Mouse (Mus musculus) frontal cortex, postnatal 14 days (tissue): ENCODE measurements around the gene Cwc25.
A peak's percentile ranks its signal among the peaks of the same experiment; 100 is the strongest.

Source experiments
- DNase-seq, 2 experiments: peaks; one replicate each; pipeline ENCODE4 v3.0.0; 2022; ENCODE audit warnings: low spot score in 2 of 2

Gene Cwc25

GRCm38 (mm10) chr11:97700003-97700745 is 66.2 kb downstream of the Cwc25 start, which contains the start of gene Pcgf2:
Gene Pcgf2 (minus strand): TSS chr11:97700497.
- peak; percentile 61 to 67 for DNase-seq

GRCm38 (mm10) chr11:97699626-97700002 is 66.7 kb downstream of the Cwc25 start:
- DNase-seq: peak; percentile 83 to 86

DNA sequence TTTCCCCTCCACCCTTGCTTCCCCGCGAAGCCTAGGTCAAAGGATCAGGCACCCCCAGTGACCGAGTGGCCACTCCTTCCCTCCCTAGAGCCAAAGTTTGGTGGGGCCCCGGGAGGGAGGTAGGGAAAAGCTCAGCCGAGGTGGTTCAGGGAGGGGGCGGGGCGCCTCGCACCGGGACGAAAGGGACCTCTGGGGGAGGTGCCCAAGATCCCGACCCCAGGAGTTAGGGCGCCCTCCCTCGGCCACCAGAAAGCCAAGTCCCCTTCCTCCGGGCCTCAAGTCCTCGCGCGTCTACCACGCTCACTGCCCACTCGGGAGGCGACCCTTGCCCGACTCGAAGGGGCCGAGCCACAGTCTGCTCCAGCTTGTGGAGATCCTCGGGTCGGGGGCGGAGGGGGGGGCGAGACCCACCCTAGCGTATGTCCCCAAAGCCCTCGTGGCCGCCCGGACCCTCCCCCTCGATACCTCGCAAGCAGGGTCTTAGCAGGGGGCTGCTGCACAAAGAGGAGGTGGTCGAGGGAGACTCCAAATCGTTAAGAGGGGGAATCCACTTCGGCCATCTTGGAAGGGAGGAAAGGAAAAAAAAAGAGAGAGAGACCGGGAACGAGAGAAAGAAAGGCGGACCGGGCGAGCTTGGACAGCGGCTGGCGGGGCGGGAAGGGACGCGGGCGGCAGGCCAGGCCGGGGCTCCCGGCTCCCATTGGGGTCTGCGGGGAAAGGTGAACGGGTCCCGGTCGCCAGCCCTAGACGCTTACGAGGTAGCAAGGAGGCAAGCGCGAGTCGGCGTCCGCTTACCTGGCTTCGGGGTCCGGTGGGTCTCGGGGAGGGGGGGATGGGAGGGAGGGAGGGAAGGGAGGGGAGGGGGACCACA is 67.4 kb downstream of the Cwc25 start:
- DNase-seq: peak; percentile 56 to 57

GRCm38 (mm10) chr11:97697891-97698529 is 68.3 kb downstream of the Cwc25 start:
- no peak for DNase-seq

GRCm38 (mm10) chr11:97697199-97697890 is 69.0 kb downstream of the Cwc25 start:
- no peak for DNase-seq

- no peak for DNase-seq
Measured at GRCm38 (mm10) chr11:97696669-97697068, 69.7 kb downstream of the Cwc25 start.

DNA sequence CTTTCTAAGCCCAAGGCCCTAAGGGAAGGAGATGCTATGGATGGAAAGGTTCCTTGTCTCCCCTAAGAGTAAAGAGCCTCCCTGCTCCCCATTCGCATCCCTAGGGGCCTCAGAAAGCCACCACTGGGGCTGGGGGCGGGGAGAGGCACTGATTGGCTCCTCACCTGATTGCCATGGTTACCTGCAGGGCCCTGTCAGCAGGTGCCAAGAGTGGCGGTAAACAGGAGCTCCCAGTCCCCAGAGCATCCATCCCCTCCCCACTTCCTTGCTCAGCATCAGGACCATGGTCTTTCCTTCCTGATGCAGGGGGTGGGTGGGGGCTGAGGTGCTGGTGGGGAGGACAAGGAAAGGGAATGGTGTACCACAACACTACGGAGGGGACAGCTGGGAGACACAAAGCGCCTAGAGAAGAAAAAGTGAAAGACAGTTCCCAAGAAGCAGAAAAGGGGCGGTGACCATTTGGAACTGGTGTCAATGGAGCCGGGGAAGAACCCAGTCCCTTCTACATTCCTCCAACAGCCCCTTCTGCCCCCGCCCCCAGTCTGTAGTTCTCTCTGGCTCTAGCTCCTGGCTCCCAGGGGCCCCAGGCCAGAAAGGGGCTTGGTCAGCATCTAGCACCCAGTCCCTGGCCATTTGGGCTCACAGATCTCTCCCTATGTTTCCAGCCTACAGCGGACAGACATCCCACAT is 70.5 kb downstream of the Cwc25 start:
- no peak for DNase-seq
